Mouse (Mus musculus) erythroblast, embryonic 14.5 days (primary cell): Measurements from ENCODE around the gene Dnah3.

Experiments used
- GATA1 ChIP-seq: IDR thresholded peaks from 2 replicates; pipeline ENCODE4 v1.6.1; 2012; ENCODE audit warnings: low read length, inconsistent platforms, mixed read lengths
- TAL1 ChIP-seq: IDR thresholded peaks from 3 replicates; pipeline ENCODE4 v1.6.1; 2012; ENCODE audit warnings: low read length, inconsistent platforms, mixed read lengths

DNA sequence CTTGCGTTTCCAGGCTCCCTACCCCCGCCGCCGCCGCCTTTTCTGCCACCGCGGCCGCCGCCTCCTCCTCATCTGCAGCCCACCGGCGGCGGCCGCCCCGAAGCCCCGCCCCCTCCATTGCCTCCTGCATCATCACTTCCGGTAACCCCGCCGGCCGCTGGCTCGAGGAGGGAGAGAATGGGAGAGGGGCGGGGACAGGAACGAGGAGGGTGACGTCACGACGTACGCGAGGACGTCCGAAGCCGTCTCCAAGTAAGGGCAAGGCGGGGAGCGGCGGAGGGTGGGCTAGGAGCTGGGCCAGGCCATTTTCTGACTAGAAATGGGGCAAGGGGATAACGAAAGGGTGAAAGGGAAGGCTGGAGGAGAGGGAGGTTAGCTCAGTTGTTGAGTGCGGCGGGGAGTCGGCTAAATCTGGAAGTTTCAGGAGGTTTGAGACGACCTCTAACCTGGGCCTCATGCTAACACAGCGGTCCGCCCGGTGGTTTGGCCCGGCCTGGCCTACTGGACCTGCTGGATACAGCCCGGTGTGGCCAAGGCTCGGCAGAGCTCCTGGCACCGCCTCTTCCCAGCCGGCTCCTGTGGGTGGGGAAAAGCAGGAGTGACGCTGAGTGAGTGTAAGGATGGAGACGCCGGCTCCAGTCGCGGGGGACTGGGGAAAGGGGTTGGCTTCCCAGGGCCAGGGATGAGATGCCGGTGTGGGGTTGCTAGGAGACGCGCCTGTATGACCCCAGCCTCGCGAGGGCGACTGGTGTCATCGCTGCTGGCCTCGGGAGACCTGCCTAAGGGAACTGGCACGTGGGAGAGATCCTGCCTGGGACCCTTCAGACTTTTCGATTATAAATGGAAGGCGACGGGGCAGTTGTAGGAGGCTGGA, 199.2 kb downstream of the Dnah3 start, which contains the start of the genes Lyrm1 and Dcun1d3:
- TF ChIP-seq GATA1: no peak
- TF ChIP-seq TAL1: no peak
